Mouse (Mus musculus) E14TG2a.4 (cell line): ENCODE results near the gene Tmco4.

Source experiments
- CTCF ChIP-seq: conservative IDR thresholded peaks from 2 replicates; pipeline ENCODE4 v1.5.1; 2014; ENCODE audit warnings: low read length
- NANOG ChIP-seq: IDR thresholded peaks from 2 replicates; pipeline ENCODE4 v1.6.1; 2014; ENCODE audit warnings: borderline replicate concordance, low read length, mixed read lengths
- POU5F1 ChIP-seq: IDR thresholded peaks from 2 replicates; pipeline ENCODE4 v1.6.1; 2014; ENCODE audit warnings: low read length, borderline replicate concordance

DNA sequence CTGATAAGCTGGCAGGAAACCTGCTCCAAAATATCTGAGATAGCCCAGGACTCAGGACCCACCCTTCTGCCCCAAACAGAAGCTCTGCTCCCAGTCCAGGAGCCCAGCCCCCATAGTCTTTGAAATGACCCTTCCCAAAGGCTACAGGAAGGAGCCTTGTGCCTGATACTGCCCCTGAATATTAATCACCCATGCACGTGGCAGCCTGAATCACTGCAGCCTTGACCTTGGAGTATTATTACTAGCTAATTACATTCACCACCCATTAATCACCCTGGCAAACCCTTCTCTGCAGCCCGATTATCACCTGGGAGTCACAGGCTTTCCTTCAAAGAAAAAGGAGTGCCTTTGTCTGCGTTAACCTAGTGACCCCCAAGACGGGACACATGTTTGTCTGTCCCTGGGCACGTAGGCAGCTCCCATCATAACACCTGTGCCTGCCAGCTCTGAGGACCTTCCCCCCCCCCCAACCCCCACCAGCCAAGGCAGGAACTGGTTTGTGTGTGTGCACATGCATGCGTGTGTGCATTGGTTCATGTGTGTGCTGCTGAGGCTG, 35.4 kb downstream of the Tmco4 start:
- TF ChIP-seq CTCF (no peak), NANOG (no peak), POU5F1 (no peak)
